Mouse (Mus musculus): Measurements from ENCODE around the gene Epop. TPM values are rescaled to one million over a fixed set of nuclear protein-coding genes. Genes with fewer than 3 reads are reported as not detected.
A peak's percentile ranks its signal among the peaks of the same experiment; 100 is the strongest.
"Not testable (repeated sequence)": the region's sequence is repeated elsewhere in the genome, so short reads cannot be mapped to it uniquely, and the experiment has no call there.

Gene Epop
- total RNA-seq, 1 experiment from 2014 or later, result 2.7 TPM

GRCm38 (mm10) chr11:97660734-97661647 lies 31.5 kb upstream of the Epop start:
- no peak for ATAC-seq (replicated peaks; ENCODE audit: low read depth, poor library complexity, severe bottlenecking)

DNA sequence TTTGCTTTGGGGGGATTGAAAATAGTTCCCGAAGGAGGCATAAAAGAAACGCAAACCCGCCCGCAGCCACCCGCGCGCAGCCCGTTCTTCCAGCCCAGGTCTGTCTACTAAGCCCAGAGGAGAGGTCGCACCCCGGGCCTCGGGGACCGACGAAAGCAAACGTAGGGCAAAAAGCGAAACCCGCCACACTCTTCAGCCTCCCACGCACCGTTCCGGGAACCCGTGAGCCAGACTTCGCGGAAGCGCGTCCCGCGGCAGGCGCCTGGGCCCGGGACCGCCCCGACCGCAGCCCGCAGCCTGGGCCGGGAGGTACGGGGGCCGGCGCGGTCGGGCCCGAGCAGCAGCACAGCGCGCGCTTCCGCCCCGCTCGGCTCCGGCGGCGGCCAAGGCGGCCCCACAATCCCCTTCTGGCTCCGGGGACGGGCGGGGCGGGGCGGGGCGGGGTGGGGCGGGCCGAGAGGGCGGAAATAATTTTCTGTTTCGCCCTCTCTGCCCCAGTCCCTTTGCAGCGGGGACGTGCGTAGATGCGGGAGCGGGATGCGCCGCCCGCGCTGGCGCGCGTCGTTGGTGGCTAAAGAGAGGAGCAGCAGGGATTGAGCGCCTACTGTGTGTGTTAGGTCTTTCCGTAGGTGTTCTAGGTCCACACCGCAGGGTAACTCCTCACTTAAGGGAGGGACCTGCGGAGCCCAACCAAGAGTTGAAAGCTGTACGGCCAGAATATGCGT lies 30.6 kb upstream of the Epop start:
- ATAC-seq (replicated peaks; ENCODE audit: low read depth, poor library complexity, severe bottlenecking), result peak; percentile 35

DNA sequence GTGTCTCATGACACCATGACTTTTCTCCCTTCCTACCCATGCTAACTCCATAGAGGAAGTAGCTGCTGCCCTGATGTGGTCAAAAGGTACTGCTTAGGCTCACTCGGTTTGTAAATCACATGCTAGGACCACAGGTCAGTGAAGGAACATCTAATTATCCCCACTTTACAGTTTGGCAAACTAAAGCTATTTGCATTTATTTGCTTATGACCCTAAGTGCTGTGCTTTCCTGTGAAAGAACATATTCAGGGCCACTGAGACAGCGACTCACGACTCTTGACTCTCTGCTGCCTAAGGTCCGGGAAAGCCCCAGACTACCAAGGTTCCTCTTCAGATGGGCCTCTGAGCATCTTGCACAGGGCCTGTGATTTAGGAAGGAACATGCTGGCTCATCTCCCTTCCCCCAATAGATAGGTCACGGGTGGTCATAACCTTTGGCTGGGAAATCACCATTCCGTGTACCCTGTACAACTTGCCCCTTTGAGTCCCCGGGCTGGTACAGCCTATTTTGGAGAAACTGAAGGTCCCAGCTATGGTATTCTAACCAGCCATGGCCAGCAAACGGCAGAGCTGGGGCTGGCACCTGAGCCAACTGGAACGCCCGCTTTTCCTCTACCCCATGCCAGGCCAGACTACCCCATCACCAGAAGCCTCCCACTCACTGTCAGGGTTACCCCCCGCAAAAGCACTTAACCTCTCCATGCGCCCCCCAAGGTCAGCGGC lies 29.9 kb upstream of the Epop start:
- peak; percentile 48 for ATAC-seq (replicated peaks; ENCODE audit: low read depth, poor library complexity, severe bottlenecking)

GRCm38 (mm10) chr11:97658751-97659266 lies 29.3 kb upstream of the Epop start:
- no peak for ATAC-seq (replicated peaks; ENCODE audit: low read depth, poor library complexity, severe bottlenecking)

GRCm38 (mm10) chr11:97657967-97658366 lies 28.5 kb upstream of the Epop start:
- not testable (repeated sequence) for ATAC-seq (replicated peaks; ENCODE audit: low read depth, poor library complexity, severe bottlenecking)

- ATAC-seq (replicated peaks; ENCODE audit: low read depth, poor library complexity, severe bottlenecking), result no peak
These were observed 27.9 kb upstream of the Epop start for GRCm38 (mm10) chr11:97657184-97657945.

- ATAC-seq (replicated peaks; ENCODE audit: low read depth, poor library complexity, severe bottlenecking), result no peak
These were observed 26.9 kb upstream of the Epop start for GRCm38 (mm10) chr11:97656269-97656971.

DNA sequence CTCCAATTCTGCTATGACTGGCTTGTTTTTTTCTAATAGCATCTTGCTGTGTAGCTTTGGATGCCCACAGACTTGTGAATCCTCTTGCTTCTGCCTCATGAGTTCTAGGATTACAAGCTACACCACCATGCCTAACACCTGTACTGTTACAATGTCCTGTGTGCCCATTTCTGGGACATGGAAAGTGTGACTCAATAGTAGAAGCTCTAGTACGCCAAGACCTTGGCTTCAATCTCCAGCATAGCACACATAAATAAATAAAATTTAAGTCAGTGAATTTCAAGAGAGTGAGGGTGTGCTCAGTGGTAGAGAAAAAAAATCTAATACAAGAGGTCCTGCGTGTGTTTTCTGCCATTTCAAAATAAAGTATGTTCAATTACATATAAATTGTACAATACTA lies 24.7 kb upstream of the Epop start:
- no peak for ATAC-seq (replicated peaks; ENCODE audit: low read depth, poor library complexity, severe bottlenecking)

- not testable (repeated sequence) for ATAC-seq (replicated peaks; ENCODE audit: low read depth, poor library complexity, severe bottlenecking)
These were observed 23.9 kb upstream of the Epop start for GRCm38 (mm10) chr11:97653376-97653775.

DNA sequence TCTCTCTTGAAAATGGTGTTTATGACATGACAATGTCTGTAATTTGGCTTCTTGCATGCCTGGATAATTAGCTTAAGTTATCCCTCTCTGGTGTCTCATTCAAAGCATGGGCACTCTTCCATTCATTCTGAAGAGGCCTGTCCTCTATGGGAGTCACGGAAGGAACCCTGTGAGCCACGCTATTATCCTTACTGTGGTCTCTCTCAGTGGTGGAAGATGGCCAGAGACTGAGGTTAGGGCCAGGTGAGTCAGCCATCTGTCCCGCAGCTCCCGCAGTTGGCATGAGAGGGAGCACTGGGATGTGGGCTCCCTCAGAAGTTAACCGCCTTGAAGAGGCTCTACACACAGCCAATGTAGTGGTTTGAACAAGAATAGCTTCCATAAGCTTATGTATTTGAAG lies 20.8 kb upstream of the Epop start:
- no peak for ATAC-seq (replicated peaks; ENCODE audit: low read depth, poor library complexity, severe bottlenecking)

GRCm38 (mm10) chr11:97648541-97648940 lies 19.0 kb upstream of the Epop start:
- ATAC-seq (replicated peaks; ENCODE audit: low read depth, poor library complexity, severe bottlenecking), result not testable (repeated sequence)

GRCm38 (mm10) chr11:97644834-97645233 lies 15.3 kb upstream of the Epop start:
- ATAC-seq (replicated peaks; ENCODE audit: low read depth, poor library complexity, severe bottlenecking), result peak; percentile 43; the same call in 1 of the 2 replicates

- no peak for ATAC-seq (replicated peaks; ENCODE audit: low read depth, poor library complexity, severe bottlenecking)
These were observed 14.0 kb upstream of the Epop start for GRCm38 (mm10) chr11:97643380-97644055.

GRCm38 (mm10) chr11:97642746-97643145 lies 13.2 kb upstream of the Epop start:
- no peak for ATAC-seq (replicated peaks; ENCODE audit: low read depth, poor library complexity, severe bottlenecking)

DNA sequence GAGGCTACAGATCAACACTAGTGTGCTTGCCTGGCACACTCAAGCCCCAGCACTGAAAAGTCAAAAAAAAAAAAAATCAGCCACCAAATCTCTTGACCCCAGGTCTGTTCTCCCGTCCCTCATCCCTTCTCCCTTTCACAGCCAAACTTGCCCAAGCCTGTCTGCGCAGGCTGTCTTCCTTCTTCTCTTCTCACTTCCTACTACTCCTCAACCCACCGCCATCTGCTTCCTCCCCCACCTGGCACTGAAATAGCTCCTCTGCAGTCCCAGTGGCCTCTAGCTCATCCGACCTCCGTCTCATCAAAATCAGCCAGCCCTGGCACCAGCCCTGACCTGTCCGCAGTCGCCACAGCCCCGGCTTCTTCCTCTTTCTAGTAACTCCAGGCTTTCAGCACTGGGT lies 12.2 kb upstream of the Epop start:
- peak; percentile 92 for ATAC-seq (replicated peaks; ENCODE audit: low read depth, poor library complexity, severe bottlenecking)

DNA sequence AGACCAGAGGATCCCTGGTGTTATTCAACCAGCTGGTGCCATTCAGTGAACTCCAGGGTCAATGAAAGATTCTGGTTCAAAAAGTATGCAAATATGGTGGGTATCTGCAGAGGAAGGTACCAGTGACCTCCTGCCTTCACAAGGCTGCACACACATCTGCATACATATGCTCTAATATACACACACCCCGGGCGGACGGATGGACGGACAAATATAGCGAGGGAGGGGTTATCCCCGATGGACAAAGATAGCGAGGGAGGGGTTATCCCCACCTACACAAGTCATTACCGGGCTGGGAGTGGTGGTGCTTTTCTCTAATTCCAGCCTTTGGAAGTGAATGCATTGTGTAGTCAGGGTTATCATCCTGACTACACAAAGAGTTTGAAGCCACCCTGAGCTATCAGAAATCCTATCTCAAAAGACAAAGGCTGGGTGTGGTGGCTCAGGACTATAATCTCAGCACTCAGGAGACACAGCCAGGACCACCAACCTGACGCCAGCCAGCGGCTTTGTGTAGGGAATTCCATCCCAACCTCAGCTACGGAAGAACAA lies 6.0 kb upstream of the Epop start:
- no peak for ATAC-seq (replicated peaks; ENCODE audit: low read depth, poor library complexity, severe bottlenecking)

- ATAC-seq (replicated peaks; ENCODE audit: low read depth, poor library complexity, severe bottlenecking), result not testable (repeated sequence)
These were observed 2.9 kb upstream of the Epop start for GRCm38 (mm10) chr11:97632440-97632839.

DNA sequence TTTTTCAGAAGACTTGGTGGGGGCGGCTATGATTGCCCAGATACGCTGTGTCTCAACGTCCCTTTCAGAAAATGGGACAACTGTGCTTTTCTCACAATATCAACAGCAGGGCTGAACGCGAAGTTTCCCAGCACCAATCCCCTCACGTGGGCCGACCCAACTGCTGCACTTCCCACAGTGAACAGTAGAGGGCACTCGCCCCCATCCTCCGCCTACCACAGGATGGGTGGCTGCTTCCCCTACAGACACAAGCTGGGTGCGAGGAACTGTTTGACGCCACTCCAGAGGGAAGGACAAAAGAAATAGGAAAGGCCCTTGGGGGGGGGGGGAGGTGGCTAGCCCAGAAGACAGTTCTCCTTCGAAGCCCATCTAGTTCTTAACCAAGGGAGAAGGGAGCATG lies 2.4 kb upstream of the Epop start:
- ATAC-seq (replicated peaks; ENCODE audit: low read depth, poor library complexity, severe bottlenecking), result peak; percentile 80
